Mouse (Mus musculus) layer of hippocampus, postnatal 10 days (tissue): Measurements from ENCODE around the gene Arhgap17. TPM values are rescaled to one million over a fixed set of nuclear protein-coding genes. Genes with fewer than 3 reads are reported as not detected.
A peak's percentile ranks its signal among the peaks of the same experiment; 100 is the strongest.

Source experiments
- DNase-seq, 2 experiments: peaks; one replicate each; pipeline ENCODE4 v3.0.0; 2021; ENCODE audit warnings: low spot score in 2 of 2
- long read RNA-seq: library from polyadenylated mRNA; stranded (forward); transcript quantifications from one replicate; pipeline ENCODE4 v2.0.0, GENCODE M21; 2023
- total RNA-seq, 2 experiments: library from RNA; stranded (reverse); gene quantifications; 2 replicates each; pipeline ENCODE4 v1.2.3; 2021

The Arhgap17 gene
- 10 to 100 TPM; 16.6 to 27.2 TPM for total RNA-seq
- long read RNA-seq, partial matches to known transcripts = 3 of 10 reads
- long read RNA-seq, other reads (novel, unspliced or antisense) = 5 of 10 reads

GRCm38 (mm10) chr7:123369759-123370481 is at the start of gene Arhgap17, which contains the start of gene Lcmt1:
Gene Arhgap17 (minus strand): TSS chr7:123369915.
Gene Lcmt1 (plus strand): TSS chr7:123369784.
- peak; percentile 94 to 97 for DNase-seq

- DNase-seq = no peak
Observed at GRCm38 (mm10) chr7:123417661-123418060, 47.9 kb upstream of the Arhgap17 start.

DNA sequence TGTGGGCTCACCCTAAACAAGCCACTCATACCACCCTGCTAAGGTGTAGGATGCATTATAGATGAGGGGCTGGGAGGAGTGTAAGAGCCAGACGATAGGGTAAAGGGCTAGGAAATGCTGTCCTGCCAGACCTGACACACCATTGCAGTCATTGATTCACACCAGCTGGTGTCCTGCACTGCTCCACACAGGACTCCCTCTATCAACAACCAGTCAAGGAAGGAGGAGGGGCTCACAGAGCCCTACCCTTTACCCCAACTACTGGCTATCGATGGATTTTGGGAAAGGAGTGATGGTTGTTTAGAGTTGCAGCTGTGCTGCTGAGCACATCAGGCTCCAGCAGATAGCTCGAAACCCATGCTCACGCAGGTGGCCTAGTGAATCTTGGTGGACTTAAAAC is 47.1 kb upstream of the Arhgap17 start:
- no peak for DNase-seq

GRCm38 (mm10) chr7:123412143-123412542 is 42.4 kb upstream of the Arhgap17 start:
- peak; percentile 32 to 43 for DNase-seq

GRCm38 (mm10) chr7:123411109-123411508 is 41.4 kb upstream of the Arhgap17 start:
- no peak for DNase-seq

- DNase-seq = no peak
Observed at GRCm38 (mm10) chr7:123410502-123410901, 40.8 kb upstream of the Arhgap17 start.

- no peak for DNase-seq
Observed at GRCm38 (mm10) chr7:123406988-123407387, 37.3 kb upstream of the Arhgap17 start.

DNA sequence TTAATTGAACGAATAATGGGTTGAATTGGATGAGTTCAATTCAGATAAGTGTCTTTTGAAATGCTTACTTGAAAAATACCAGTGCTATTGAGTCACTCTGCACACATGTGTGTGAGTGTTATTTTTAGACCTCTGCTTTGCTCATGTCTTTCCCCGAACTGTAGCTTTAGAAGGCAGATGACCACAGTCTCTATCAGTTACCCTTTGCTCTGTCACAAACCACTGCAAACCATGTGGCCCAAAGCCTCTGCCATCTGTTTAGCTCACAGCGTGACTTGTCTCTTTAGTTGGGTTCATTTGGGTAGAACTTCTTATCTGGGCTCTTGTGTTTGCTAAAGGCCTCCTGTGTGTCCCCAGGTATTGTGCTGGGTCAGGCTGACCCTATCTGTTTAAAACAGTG is 35.9 kb upstream of the Arhgap17 start:
- DNase-seq = no peak

DNA sequence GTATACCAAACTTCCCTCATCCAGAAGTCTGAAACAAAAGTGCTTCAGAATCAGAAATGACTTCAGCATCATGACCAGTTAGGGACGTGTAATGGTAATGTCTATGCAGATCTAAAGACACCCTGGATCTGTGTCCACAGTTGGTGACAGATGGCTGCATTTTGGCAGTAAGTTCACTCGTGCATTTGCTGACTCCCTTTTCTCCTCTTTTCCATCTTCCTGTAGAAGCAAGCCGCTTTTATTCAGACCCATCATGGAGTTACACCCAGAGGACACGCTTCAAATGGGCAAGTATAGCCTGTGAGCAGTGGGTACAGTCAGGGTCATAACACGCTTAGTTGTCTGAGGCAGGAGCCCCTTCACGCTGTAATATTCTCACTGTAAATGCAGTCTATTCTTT is 34.5 kb upstream of the Arhgap17 start:
- DNase-seq = no peak

DNA sequence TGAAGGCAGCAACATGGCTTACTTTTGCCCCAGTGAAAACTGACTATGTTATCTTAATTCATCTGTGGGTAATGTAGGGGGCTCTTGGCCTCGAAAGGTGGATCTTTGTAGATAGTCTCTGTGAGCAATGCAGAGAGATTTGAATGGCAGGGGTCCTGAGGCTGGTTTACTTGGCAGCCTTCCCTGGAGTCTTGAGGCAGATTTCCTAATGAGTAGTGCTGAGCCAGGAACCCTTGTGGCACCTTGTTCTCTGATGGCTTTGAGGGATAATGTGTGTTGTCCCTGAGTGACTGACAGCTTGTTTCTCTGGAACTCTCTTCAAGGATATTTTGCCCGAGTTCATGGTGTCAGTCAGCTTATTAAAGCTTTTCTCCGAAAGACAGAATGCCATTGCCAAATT is 31.4 kb upstream of the Arhgap17 start:
- no peak for DNase-seq

- DNase-seq = no peak
Observed at GRCm38 (mm10) chr7:123399286-123399685, 29.6 kb upstream of the Arhgap17 start.

DNA sequence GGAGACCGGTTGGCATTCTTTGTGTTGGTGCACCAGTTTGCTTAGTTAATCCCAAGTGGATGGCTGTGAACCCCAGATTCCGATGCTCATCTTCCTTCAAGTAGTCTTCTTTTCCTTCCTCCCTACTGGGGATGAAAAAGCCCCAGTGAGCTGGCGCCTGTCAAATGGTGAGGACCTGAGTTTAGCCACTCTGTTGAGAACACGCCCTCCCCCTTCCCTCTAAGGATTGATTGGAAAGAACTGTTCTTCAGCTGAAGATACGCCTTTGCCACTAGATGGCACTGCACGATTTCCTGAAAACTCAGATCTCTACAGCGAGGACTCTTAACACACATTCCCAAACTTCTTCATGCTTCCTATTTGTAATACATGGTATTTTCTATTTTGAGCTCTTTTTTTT is 29.1 kb upstream of the Arhgap17 start:
- DNase-seq = peak; percentile 49 to 66

GRCm38 (mm10) chr7:123397931-123398330 is 28.2 kb upstream of the Arhgap17 start:
- no peak for DNase-seq

- DNase-seq = no peak
Observed at GRCm38 (mm10) chr7:123397369-123397768, 27.7 kb upstream of the Arhgap17 start.

- DNase-seq = no peak
Observed at GRCm38 (mm10) chr7:123396900-123397299, 27.2 kb upstream of the Arhgap17 start.

GRCm38 (mm10) chr7:123394271-123394670 is 24.6 kb upstream of the Arhgap17 start:
- no peak for DNase-seq

DNA sequence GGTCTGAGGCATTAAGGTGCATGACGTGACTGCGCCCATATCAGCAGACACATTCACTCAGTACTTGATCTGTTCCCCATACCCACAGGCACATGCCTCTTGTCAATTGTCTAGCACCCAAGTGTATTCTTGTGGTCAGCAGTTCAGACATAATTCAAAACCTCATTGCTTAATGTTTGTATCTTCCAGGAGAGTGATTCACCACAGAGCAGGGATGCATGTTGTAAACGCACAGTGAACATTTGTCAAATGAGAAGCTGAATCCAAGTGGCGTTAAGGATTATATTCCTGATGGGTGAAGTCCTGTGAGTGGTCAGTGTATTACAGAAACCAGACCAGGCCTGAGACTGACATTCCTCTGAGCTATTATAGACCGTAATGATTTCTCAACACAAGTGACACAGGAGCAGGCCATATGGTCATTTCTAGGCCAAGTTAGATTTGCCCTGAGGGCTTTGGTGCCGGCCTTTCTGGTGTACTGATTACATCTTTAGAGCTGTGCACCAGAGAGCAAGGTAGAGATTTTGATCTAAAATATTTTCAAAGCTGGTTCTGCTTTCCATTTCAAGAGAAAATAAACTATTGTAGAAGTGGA is 20.1 kb upstream of the Arhgap17 start:
- DNase-seq = no peak

GRCm38 (mm10) chr7:123385693-123386407 is 16.1 kb upstream of the Arhgap17 start:
- DNase-seq = no peak

GRCm38 (mm10) chr7:123377443-123378400 is 8.0 kb upstream of the Arhgap17 start:
- DNase-seq = peak; percentile 87 to 91

DNA sequence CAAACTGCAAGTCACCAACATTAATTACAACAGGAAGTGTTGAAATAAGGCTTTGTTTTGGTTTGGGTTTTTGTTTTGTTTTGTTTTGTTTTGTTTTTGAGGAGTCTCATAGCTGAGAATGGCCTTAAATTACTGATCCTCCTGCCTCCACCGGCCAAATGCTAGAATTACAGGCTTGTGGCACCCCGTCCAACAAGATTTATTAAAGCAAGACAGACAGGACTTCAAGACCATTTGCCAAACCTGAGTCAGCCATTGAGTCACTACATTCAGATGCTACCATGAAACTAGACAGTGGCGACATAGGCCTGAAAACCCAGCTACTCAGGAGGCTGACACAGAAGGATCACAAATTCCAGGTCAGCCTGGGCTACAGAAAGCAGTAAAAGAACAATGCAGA is 1.8 kb upstream of the Arhgap17 start:
- no peak for DNase-seq

GRCm38 (mm10) chr7:123370700-123371099 is 985 bp upstream of the Arhgap17 start:
- no peak for DNase-seq
